ENCODE assay signal across 8 mouse cellular contexts in the genomic region with DNA sequence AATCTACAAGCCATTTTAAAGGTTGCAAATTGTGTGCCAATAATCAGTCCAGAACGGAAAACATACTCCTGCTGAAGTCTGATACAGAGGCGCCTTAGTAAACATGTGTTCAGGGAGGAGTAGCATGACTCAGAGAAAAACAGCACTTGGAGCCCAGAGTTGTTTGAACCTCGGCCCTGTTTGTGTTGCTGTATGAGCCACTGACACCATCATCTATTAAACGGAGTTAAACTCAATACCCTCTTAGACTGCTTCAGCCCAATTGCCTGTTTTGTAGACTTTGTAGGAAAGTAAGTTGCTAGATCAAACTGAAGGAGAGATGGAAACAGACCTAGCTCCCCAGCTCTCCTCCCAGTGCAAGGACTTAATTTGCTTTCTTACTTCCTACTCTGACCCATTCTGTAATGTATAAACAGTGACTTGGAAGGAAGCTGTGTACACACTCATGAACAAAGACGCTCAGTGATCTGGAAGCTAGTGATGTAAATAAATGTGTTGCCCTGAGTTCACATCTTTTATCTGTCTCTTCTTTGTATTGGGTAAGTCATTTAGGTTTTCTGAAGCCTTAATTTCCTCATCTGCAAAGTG. TPM values are rescaled to one million over a fixed set of nuclear protein-coding genes. Genes with fewer than 3 reads are reported as not detected.
A peak's percentile ranks its signal among the peaks of the same experiment; 100 is the strongest.
DNase-seq lines count a peak whose midpoint lies in the region; ATAC-seq and TF ChIP-seq lines count a peak whose summit lies in the region.

No protein-coding gene starts in this region.

- TF ChIP-seq CTCF in lung, embryonic 14.5 days (IDR thresholded peaks at IDR 0.05; ENCODE audit: low read depth), result no peak

- H3K36me3 ChIP-seq in lung, embryonic 14.5 days (ENCODE audit: insufficient read depth), result 0 out of 2 replicates have a peak, but pooled peaks cover 4% of the 10 kb centered on the region
- no peaks in the 10 kb centered on the region for H3K36me3 ChIP-seq in stomach, embryonic 16.5 days (ENCODE audit: control insufficient read depth, insufficient read depth, low read length)

- WGBS in lung, embryonic 14.5 days, result 11% methylated on average over 5 of the region's 5 CpGs
- 14% methylated on average over 5 of the region's 5 CpGs for WGBS in stomach, embryonic 16.5 days

- H3K9me3 ChIP-seq in lung, embryonic 14.5 days (ENCODE audit: low read depth, low read length), result no peaks in the 10 kb centered on the region
- H3K9me3 ChIP-seq in stomach, embryonic 16.5 days (replicated peaks; ENCODE audit: control insufficient read depth, low read length), result no peaks in the 10 kb centered on the region

- peak; percentile 13 for DNase-seq in right cerebral cortex, adult 18-20 months
- no peak for DNase-seq in right cerebral cortex, postnatal 14 days
- peak; percentile 54 for DNase-seq in c-Kit-positive CD71-positive TER-119-negative erythroid progenitor cells, embryonic 14.5 days (ENCODE audit: low read depth)
- DNase-seq in lung, embryonic 14.5 days, result peak; percentile 64
- no peak for DNase-seq in gastrocnemius, postnatal 25 days
- DNase-seq in cerebellum, postnatal 4 days (ENCODE audit: low spot score in 2 of 2), result no peak

- peak overlapping the region; percentile 92 for H3K4me3 ChIP-seq in lung, embryonic 14.5 days (ENCODE audit: low read depth, low read length)
- H3K4me3 ChIP-seq in stomach, embryonic 16.5 days (replicated peaks; ENCODE audit: low read length), result peak overlapping the region; percentile 96

- H3K4me2 ChIP-seq in lung, embryonic 14.5 days, result peak overlapping the region; percentile 75
- H3K4me2 ChIP-seq in stomach, embryonic 16.5 days (ENCODE audit: low read depth, low read length), result peak overlapping the region; percentile 83

- peak overlapping the region; percentile 99 for H3K27ac ChIP-seq in lung, embryonic 14.5 days (ENCODE audit: low read depth)
- H3K27ac ChIP-seq in stomach, embryonic 16.5 days (ENCODE audit: low read length), result peak overlapping the region; percentile 99

- no peaks in the 10 kb centered on the region for H3K27me3 ChIP-seq in lung, embryonic 14.5 days (ENCODE audit: insufficient read depth, low read length)
- H3K27me3 ChIP-seq in stomach, embryonic 16.5 days (ENCODE audit: control insufficient read depth, insufficient read depth, low read length), result no peaks in the 10 kb centered on the region

- peak; percentile 35 to 39 for ATAC-seq in hematopoietic stem cell, adult 5-6 weeks (replicated peaks in 1 of 2; ENCODE audit: insufficient read depth in 1 of 2, low FRiP score in 2 of 2, low TSS enrichment in 1 of 2, low read depth in 1 of 2, poor library complexity in 2 of 2, severe bottlenecking in 2 of 2)
- peak; percentile 22 for ATAC-seq in lung, embryonic 14.5 days (ENCODE audit: insufficient read depth)
- ATAC-seq in stomach, embryonic 16.5 days (ENCODE audit: insufficient read depth, low FRiP score), result peak; percentile 38; the same call in 1 of the 2 replicates

- H3K9ac ChIP-seq in lung, embryonic 14.5 days, result peak overlapping the region; percentile 99
- H3K9ac ChIP-seq in stomach, embryonic 16.5 days (ENCODE audit: low read length), result peak overlapping the region; percentile 98

- peaks cover 4% of the 10 kb centered on the region; the same call in 1 of the 2 replicates for H3K4me1 ChIP-seq in lung, embryonic 14.5 days (ENCODE audit: insufficient read depth)
- peaks cover 16% of the 10 kb centered on the region for H3K4me1 ChIP-seq in stomach, embryonic 16.5 days (ENCODE audit: control insufficient read depth, insufficient read depth, low read length)

RNA-seq across cellular contexts. Expression of a gene that starts 0.9 kb away (rescaled TPM):
- total RNA-seq in hematopoietic stem cell, adult 5-6 weeks (2017), result 79.8 and 102 TPM in 2 replicates
- polyA plus RNA-seq in lung, embryonic 14.5 days (2014; fragmentation: Nextera tagmentation; extraction: Ambion mirVana), result 43.6 and 44.8 TPM in 2 replicates
- polyA plus RNA-seq in stomach, embryonic 16.5 days (2015; fragmentation: Nextera tagmentation; extraction: Ambion mirVana), result 31.5 and 33.6 TPM in 2 replicates
- 10 to 100 TPM; 59.4 to 60.6 TPM for total RNA-seq in gastrocnemius, postnatal 25 days (2021)

Comparison
In these comparisons a context has a peak if more than half of its experiments do, and no peak if none do; other contexts are left out.
1. DNase-seq: peak in right cerebral cortex, adult 18-20 months (single experiment), c-Kit-positive CD71-positive TER-119-negative erythroid progenitor cells, embryonic 14.5 days (single experiment) and lung, embryonic 14.5 days (single experiment); none in right cerebral cortex, postnatal 14 days (single experiment), gastrocnemius, postnatal 25 days (single experiment) and cerebellum, postnatal 4 days (0 of 2).
2. Peak in every context shown above with its lines, with median percentiles within 50 percentile points of each other: ATAC-seq.